Mouse (Mus musculus): Measurements from ENCODE around the gene Abi3bp.

Abi3bp gene

DNA sequence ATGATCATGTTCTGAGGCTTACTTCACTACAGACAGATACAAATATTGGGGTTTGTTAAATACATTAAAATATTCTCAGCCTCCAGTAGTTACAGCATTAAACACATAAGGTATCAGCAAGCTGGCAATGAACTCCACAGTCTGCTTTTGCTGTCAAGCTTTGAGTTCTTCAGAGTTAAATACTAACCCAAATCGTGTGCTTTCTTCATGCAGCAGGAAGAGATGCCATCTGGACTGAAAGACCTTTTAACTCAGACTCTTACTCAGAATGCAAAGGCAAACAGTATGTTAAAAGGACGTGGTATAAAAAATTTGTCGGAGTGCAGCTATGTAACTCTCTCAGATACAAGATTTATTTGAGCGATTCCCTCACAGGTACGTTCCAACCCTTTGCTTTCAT is 209.1 kb downstream of the Abi3bp start:
- DNase-seq (ENCODE audit: low spot score in 2 of 2), result no peak

GRCm38 (mm10) chr16:56690715-56691114 is 213.0 kb downstream of the Abi3bp start:
- no peak for DNase-seq (ENCODE audit: low spot score in 2 of 2)

- no peak for DNase-seq (ENCODE audit: low spot score in 2 of 2)
Measured at GRCm38 (mm10) chr16:56696448-56696847, 218.8 kb downstream of the Abi3bp start.

GRCm38 (mm10) chr16:56700898-56701297 is 223.2 kb downstream of the Abi3bp start:
- no peak for DNase-seq (ENCODE audit: low spot score in 2 of 2)

DNA sequence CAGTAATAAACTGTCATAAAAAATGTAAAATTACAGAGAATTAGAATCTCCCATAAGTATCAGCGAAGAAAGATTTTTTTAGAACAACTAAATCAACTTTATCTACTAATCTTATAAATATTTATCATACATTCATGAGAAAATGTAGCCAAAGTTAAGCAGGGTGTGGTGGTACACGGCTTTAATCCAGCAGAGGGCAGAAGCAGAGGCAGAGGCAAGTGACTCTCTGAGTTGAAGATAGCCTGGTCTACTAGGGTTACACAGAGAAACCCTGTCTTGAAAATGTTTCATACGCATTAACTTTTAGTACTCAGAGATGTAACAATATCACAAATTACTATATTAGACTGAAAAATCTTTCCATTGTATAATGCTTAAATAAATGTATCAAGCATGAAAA is 228.1 kb downstream of the Abi3bp start:
- no peak for DNase-seq (ENCODE audit: low spot score in 2 of 2)

- no peak for DNase-seq (ENCODE audit: low spot score in 2 of 2)
Measured at GRCm38 (mm10) chr16:56710071-56710470, 232.4 kb downstream of the Abi3bp start.

DNA sequence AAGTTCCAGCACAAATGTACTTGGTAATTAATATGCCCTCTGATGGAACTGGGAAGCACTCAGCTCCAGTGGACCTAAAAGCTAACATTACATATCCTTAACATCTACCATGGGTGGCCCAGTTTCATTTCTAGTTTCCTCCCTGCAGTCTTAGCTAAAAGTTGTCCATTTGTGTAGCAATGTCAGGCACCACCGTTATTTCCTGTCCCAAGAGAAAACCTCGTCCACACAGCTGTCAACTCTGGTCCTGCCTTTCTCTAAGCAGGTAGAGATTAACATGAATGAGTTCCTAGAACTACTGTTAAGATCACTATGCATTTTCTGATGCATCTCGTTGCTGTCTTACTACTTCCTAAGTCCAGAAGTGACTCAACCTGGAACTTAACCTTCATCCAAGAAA is 237.9 kb downstream of the Abi3bp start:
- DNase-seq (ENCODE audit: low spot score in 2 of 2), result no peak

GRCm38 (mm10) chr16:56716557-56717179 is 239.0 kb downstream of the Abi3bp start:
- no peak for DNase-seq (ENCODE audit: low spot score in 2 of 2)

DNA sequence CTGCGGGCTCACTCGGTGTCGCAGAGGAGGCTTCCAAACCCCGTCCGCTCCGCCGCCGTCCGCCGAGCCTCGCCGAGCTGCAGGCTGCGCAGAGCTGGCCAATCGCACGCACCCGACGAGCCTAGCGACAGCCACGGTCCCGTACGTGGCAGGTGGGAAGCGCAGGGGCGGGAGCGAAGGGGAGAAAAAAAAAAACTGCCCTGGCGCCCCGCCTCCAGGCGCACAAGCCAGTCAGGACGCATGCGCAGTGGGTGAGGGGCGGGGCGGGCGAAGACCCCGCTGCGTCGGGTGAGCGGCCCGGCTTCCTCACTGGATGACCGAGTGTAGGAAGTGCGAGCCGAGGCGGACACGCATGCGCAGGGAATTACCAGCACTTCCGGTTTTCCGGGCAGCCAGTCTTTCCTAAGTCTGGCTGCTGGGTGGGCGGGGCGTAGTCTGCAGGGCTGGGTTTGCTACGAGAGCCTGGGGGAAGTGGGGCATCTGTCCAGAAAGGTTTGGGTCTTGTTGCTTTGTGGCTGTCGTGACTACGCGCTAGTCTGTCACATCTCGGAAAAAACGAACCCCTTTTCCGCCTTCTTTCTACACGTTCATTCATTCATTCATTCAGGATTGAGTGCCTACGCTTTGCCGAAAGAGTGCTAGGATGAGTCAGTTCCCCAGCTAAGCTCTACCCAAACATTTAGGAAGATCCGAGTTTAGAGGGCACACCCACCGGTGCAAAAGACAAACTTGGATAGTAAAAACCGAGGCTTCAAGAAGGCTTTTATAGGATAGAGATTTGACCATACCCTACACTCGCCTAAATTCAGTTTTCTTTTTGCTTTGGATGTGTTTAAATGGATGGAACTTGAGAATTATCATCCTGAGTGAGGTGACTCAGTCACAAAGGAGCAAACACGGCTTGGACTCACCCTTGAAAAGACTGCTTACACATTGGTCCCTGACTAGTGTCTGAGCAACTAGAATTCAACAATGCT is 239.8 kb downstream of the Abi3bp start, which contains the start of gene Tfg:
Tfg (minus strand) TSS at position 227 of the 977 bp plus-strand sequence.
- peak; percentile 95 to 97 for DNase-seq (ENCODE audit: low spot score in 2 of 2)

DNA sequence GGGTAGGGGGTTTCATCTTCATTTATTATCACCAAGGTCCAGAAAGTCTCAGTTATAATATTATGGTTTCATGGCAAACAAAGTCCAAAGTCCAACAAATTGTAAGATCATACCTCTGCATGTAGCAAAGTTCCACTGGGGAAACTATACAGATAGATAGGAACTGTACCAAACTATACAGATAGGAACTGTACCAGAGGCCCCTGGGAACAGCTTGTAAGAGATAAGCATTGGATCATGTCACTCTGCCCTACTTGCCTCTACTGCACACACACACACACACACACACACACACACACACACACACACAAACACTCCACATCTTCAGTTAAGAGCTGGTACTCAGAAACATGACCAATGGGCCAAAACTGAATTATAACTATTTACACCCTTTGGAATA is 241.4 kb downstream of the Abi3bp start:
- no peak for DNase-seq (ENCODE audit: low spot score in 2 of 2)

GRCm38 (mm10) chr16:56722357-56722756 is 244.7 kb downstream of the Abi3bp start:
- DNase-seq (ENCODE audit: low spot score in 2 of 2), result no peak

DNA sequence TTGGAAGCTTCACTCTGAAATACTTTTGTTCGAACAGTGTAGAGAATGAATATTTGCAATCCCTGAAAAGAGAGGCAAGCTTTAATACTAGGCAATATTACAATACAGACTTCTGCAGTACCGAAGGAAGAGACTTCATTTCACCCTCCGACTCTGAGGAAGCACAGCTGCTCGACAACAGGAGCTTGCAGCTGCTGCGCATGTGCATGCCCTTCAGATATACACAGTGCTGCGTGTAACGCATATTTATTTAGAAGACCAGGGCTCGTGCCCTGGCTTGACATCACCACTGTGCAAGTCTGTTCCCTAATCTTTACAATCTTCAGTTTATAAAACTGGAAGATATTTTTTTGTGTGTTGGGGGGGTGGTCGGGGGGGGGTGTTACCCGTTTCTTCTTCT is 247.2 kb downstream of the Abi3bp start:
- DNase-seq (ENCODE audit: low spot score in 2 of 2), result no peak

DNA sequence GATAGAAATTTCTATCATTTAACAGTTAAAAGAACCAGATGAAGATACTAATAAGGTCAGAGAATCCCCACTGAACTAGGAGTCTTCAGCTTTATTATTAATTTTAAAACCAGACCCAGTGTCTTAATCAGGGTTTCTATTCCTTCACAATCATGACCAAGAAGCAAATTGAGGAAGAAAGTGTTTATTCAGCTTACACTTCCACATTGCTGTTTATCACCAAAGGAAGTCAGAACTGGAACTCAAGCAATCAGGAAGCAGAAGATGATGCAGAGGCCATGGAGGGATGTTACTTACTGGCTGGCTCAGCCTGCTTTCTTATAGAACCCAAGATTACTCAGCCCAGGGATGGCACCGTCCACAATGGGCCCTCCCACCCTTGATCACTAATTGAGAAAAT is 251.4 kb downstream of the Abi3bp start:
- no peak for DNase-seq (ENCODE audit: low spot score in 2 of 2)
